Mouse (Mus musculus) embryonic stem cell, embryonic (primary cell): Measurements from ENCODE around the gene Lyrm9.

Experiments
- CTCF ChIA-PET, 4 experiments: fragments of 300-600 bp in 2 of 4; fragments of 350-600 bp in 2 of 4; sonication (Branson Sonifier 250); formaldehyde crosslinking; loops; one replicate each; lab custom pipeline; 2022; ENCODE audit warnings: inconsistent platforms in 2 of 4; lab: Charles Lee
- POLR2A ChIA-PET, 4 experiments: fragments of 300-600 bp in 2 of 4; fragments of 350-600 bp in 2 of 4; sonication (Branson Sonifier 250); formaldehyde crosslinking; loops; one replicate each; lab custom pipeline; 2022; ENCODE audit warnings: antibody characterized with exemption in 4 of 4, inconsistent platforms in 1 of 4; lab: Charles Lee

Gene Lyrm9

GRCm38 (mm10) chr11:78832117-78832726, 5.8 kb downstream of the Lyrm9 start:
- POLR2A ChIA-PET, result interaction anchor here in 2 of 4 experiments (1.0 to 1.3 kb wide), 2 partner anchors 80 to 296 kb away, joined by 3 to 4 read pairs; partner anchors contain the start of genes Ift20 (in 1 of the 2) and Tnfaip1 (in 1 of the 2)
- CTCF ChIA-PET, result interaction anchor here in 2 of 4 experiments (1.1 to 1.6 kb wide), 3 partner anchors 91 to 272 kb away, joined by 3 read pairs; no protein-coding TSS in a partner anchor

- CTCF ChIA-PET, result interaction anchor here in 2 of 4 experiments (1.1 to 2.3 kb wide), 6 partner anchors 10 to 272 kb away, joined by 3 to 7 read pairs (median 4); no protein-coding TSS in a partner anchor
- POLR2A ChIA-PET, result interaction anchor here in 1 of 4 experiments (1.0 kb wide), 1 partner anchor 81 kb away, joined by 3 read pairs; no protein-coding TSS in a partner anchor
Observed at GRCm38 (mm10) chr11:78832816-78833314, 6.5 kb downstream of the Lyrm9 start.

GRCm38 (mm10) chr11:78836486-78836885, 10.1 kb downstream of the Lyrm9 start:
- CTCF ChIA-PET, result interaction anchor here in 2 of 4 experiments (1.1 to 1.3 kb wide), 2 partner anchors 120 to 131 kb away, joined by 3 read pairs; no protein-coding TSS in a partner anchor
- POLR2A ChIA-PET, result interaction anchor here in 2 of 4 experiments (0.7 to 1.2 kb wide), 2 partner anchors 324 to 802 kb away, joined by 3 to 9 read pairs; partner anchors contain the start of genes Poldip2 (in 1 of the 2) and Tmem199 (in 1 of the 2)

GRCm38 (mm10) chr11:78837989-78838388, 11.6 kb downstream of the Lyrm9 start:
- ChIA-PET CTCF (interaction anchor here (0.5 to 2.0 kb wide), 13 partner anchors 15 to 987 kb away, joined by 3 to 13 read pairs (median 4); no protein-coding TSS in a partner anchor), POLR2A (interaction anchor here (0.5 to 1.5 kb wide), 6 partner anchors 10 to 168 kb away, joined by 3 to 4 read pairs (median 4); partner anchors contain the start of gene Ccnq (in 1 of the 4))

GRCm38 (mm10) chr11:78839491-78839890, 13.1 kb downstream of the Lyrm9 start:
- CTCF ChIA-PET, result no interaction called here
- POLR2A ChIA-PET, result interaction anchor here in 2 of 4 experiments (0.9 to 1.4 kb wide), 3 partner anchors 8 to 89 kb away, joined by 3 to 4 read pairs (median 3); no protein-coding TSS in a partner anchor

- POLR2A ChIA-PET, result interaction anchor here in 2 of 4 experiments (0.9 to 1.4 kb wide), 3 partner anchors 9 to 89 kb away, joined by 3 to 4 read pairs (median 3); no protein-coding TSS in a partner anchor
- CTCF ChIA-PET, result interaction anchor here in 1 of 4 experiments (0.7 kb wide), 1 partner anchor 275 kb away, joined by 3 read pairs; no protein-coding TSS in a partner anchor
Observed at GRCm38 (mm10) chr11:78840141-78840540, 13.8 kb downstream of the Lyrm9 start.

- ChIA-PET CTCF (no interaction called here), POLR2A (interaction anchor here in 1 of 4 experiments (0.6 kb wide), 1 partner anchor 13 kb away, joined by 3 read pairs; no protein-coding TSS in a partner anchor)
Observed at GRCm38 (mm10) chr11:78841987-78842386, 15.6 kb downstream of the Lyrm9 start.

GRCm38 (mm10) chr11:78846620-78847019, 20.2 kb downstream of the Lyrm9 start:
- ChIA-PET POLR2A (interaction anchor here in 1 of 4 experiments (0.6 kb wide), 1 partner anchor 1192 kb away, joined by 5 read pairs; no protein-coding TSS in a partner anchor), CTCF (interaction anchor here in 1 of 4 experiments (0.6 to 1.2 kb wide), 2 partner anchors 110 to 350 kb away, joined by 3 to 4 read pairs; no protein-coding TSS in a partner anchor)

- CTCF ChIA-PET, result interaction anchor here in 1 of 4 experiments (1.3 kb wide), 1 partner anchor 75 kb away, joined by 3 read pairs; no protein-coding TSS in a partner anchor
Observed at GRCm38 (mm10) chr11:78847884-78848848, 21.8 kb downstream of the Lyrm9 start.

GRCm38 (mm10) chr11:78849859-78850258, 23.5 kb downstream of the Lyrm9 start:
- POLR2A ChIA-PET, result interaction anchor here in 1 of 4 experiments (1.7 kb wide), 1 partner anchor 9 kb away, joined by 3 read pairs; no protein-coding TSS in a partner anchor
- CTCF ChIA-PET, result interaction anchor here in 1 of 4 experiments (0.7 kb wide), 1 partner anchor 300 kb away, joined by 3 read pairs; no protein-coding TSS in a partner anchor

More at GRCm38 (mm10) chr11:78847884-78848848, 21.8 kb downstream of the Lyrm9 start:
- POLR2A ChIA-PET, result interaction anchor here in 1 of 4 experiments (1.7 kb wide), 1 partner anchor 10 kb away, joined by 3 read pairs; no protein-coding TSS in a partner anchor

- POLR2A ChIA-PET, result no interaction called here
- CTCF ChIA-PET, result interaction anchor here in 1 of 4 experiments (0.6 to 1.2 kb wide), 3 partner anchors 18 to 106 kb away, joined by 3 to 6 read pairs (median 3); no protein-coding TSS in a partner anchor
Observed at GRCm38 (mm10) chr11:78851216-78851870, 25.0 kb downstream of the Lyrm9 start.

GRCm38 (mm10) chr11:78851871-78852265, 25.5 kb downstream of the Lyrm9 start:
- CTCF ChIA-PET, result interaction anchor here in 1 of 4 experiments (0.9 to 1.2 kb wide), 2 partner anchors 71 to 105 kb away, joined by 3 to 6 read pairs; no protein-coding TSS in a partner anchor

GRCm38 (mm10) chr11:78852529-78852928, 26.1 kb downstream of the Lyrm9 start:
- CTCF ChIA-PET, result interaction anchor here in 1 of 4 experiments (0.9 to 1.2 kb wide), 2 partner anchors 71 to 105 kb away, joined by 3 to 6 read pairs; no protein-coding TSS in a partner anchor
- POLR2A ChIA-PET, result no interaction called here

More at GRCm38 (mm10) chr11:78851871-78852265, 25.5 kb downstream of the Lyrm9 start:
- POLR2A ChIA-PET, result no interaction called here

- POLR2A ChIA-PET, result interaction anchor here in 2 of 4 experiments (0.6 to 1.0 kb wide), 3 partner anchors 44 to 160 kb away, joined by 3 to 9 read pairs (median 4); no protein-coding TSS in a partner anchor
- CTCF ChIA-PET, result interaction anchor here (0.5 to 3.7 kb wide), 24 partner anchors 18 to 402 kb away, joined by 3 to 28 read pairs (median 4); partner anchors contain the start of genes Nos2 (in 2 of the 4) and Lgals9 (in 1 of the 4)
Observed at GRCm38 (mm10) chr11:78856310-78856709, 29.9 kb downstream of the Lyrm9 start.

GRCm38 (mm10) chr11:78857611-78858010, 31.2 kb downstream of the Lyrm9 start:
- POLR2A ChIA-PET, result interaction anchor here (0.7 to 1.2 kb wide), 5 partner anchors 17 to 270 kb away, joined by 3 to 6 read pairs (median 3); partner anchors contain the start of gene Nos2 (in 1 of the 4)
- CTCF ChIA-PET, result interaction anchor here (0.6 to 3.7 kb wide), 15 partner anchors 13 to 702 kb away, joined by 3 to 28 read pairs (median 3); no protein-coding TSS in a partner anchor

GRCm38 (mm10) chr11:78863898-78864297, 37.5 kb downstream of the Lyrm9 start:
- CTCF ChIA-PET, result no interaction called here
- POLR2A ChIA-PET, result interaction anchor here in 1 of 4 experiments (1.0 kb wide), 1 partner anchor 92 kb away, joined by 4 read pairs; no protein-coding TSS in a partner anchor
